Mouse (Mus musculus) hindbrain, postnatal 0 days (tissue): ENCODE data around the gene Sap30bp. TPM values are rescaled to one million over a fixed set of nuclear protein-coding genes. Genes with fewer than 3 reads are reported as not detected.

Experiments used
- ATAC-seq: fragments of 200-750 bp; cut with Nextera tagmentation; 2 replicates; pipeline ENCODE4 v1.8.0; 2017; ENCODE audit warnings: mild to moderate bottlenecking, moderate TSS enrichment, moderate library complexity
- DNase-seq: peaks from one replicate; pipeline ENCODE4 v3.0.0-alpha.2; 2015; ENCODE audit warnings: low spot score
- H3K27ac ChIP-seq: fragments of 300-500 bp; sonication (generic); 2 replicates; pipeline ENCODE4 v1.5.1; 2014; ENCODE audit warnings: mild to moderate bottlenecking
- H3K27me3 ChIP-seq: fragments of 300-500 bp; sonication (generic); 2 replicates; pipeline ENCODE4 v1.6.1; 2014; ENCODE audit warnings: low read length, mixed read lengths; ENCODE audit not compliant: insufficient read depth
- H3K36me3 ChIP-seq: fragments of 300-500 bp; sonication (generic); 2 replicates; pipeline ENCODE4 v1.6.1; 2014; ENCODE audit warnings: low read length, mixed read lengths; ENCODE audit not compliant: insufficient read depth
- H3K4me1 ChIP-seq: fragments of 300-500 bp; sonication (generic); 2 replicates; pipeline ENCODE4 v1.6.1; 2014; ENCODE audit warnings: antibody characterized with exemption, low read length, mixed read lengths; ENCODE audit not compliant: insufficient read depth
- H3K4me2 ChIP-seq: fragments of 300-500 bp; sonication (generic); 2 replicates; pipeline ENCODE4 v1.6.1; 2014; ENCODE audit warnings: low read depth, mild to moderate bottlenecking, low read length, moderate library complexity, mixed read lengths
- H3K4me3 ChIP-seq: fragments of 300-500 bp; sonication (generic); 2 replicates; pipeline ENCODE4 v1.5.1; 2014; ENCODE audit warnings: low read length
- H3K9ac ChIP-seq: fragments of 300-500 bp; sonication (generic); replicated peaks from 2 replicates; pipeline ENCODE4 v1.6.1; 2014; ENCODE audit warnings: mild to moderate bottlenecking, low read length, moderate library complexity, mixed read lengths
- H3K9me3 ChIP-seq: fragments of 300-500 bp; sonication (generic); 2 replicates; pipeline ENCODE4 v1.6.1; 2016; ENCODE audit warnings: low read length, mixed read lengths
- CTCF ChIP-seq: IDR thresholded peaks from 2 replicates; pipeline ENCODE4 v1.5.1; 2016; ENCODE audit warnings: antibody characterized with exemption, control low read depth, low read depth
- WGBS: fragments of 180-500 bp; shearing (Covaris S2); extraction: QIAGEN DNeasy Blood & Tissue Kit; methylation state at CpG from one replicate; pipeline ENCODE4 v1.1.7; 2014; 5-methylcytosine and 5-hydroxymethylcytosine counted together
- polyA plus RNA-seq: library from polyadenylated mRNA; unstranded; fragments of >200 nt; fragmentation: Nextera tagmentation; extraction: Ambion mirVana; gene quantifications from 2 replicates; pipeline ENCODE4 v1.2.1, GENCODE M21; 2015
- total RNA-seq: library from RNA; depleted of rRNA; stranded (reverse); fragments of >200 nt; gene quantifications from 2 replicates; pipeline ENCODE4 v1.2.3, GENCODE M21; 2014

Sap30bp gene
- total and polyA plus RNA-seq, 2 experiments from 2014 or later, result 42.8 to 52.8 TPM

- H3K4me2 ChIP-seq, result no peak overlapping the region
- H3K9ac ChIP-seq, result no peak overlapping the region
- no peak overlapping the region for H3K27ac ChIP-seq
- no peak for TF ChIP-seq CTCF
- DNase-seq (no peak), ATAC-seq (no peak)
- 85% methylated on average over 9 of the region's 9 CpGs for WGBS
- H3K9me3 ChIP-seq, result no peaks in the 10 kb centered on the region
- H3K36me3 ChIP-seq, result no peaks in the 10 kb centered on the region; the same call in 1 of the 2 replicates
- no peak overlapping the region for H3K4me3 ChIP-seq
- H3K27me3 ChIP-seq, result no peaks in the 10 kb centered on the region
- no peaks in the 10 kb centered on the region for H3K4me1 ChIP-seq
Observed at GRCm38 (mm10) chr11:115901338-115902161, 31.5 kb upstream of the Sap30bp start.

GRCm38 (mm10) chr11:115902177-115902576, 30.9 kb upstream of the Sap30bp start:
- Histone ChIP-seq H3K4me3 (no peak overlapping the region), H3K27ac (no peak overlapping the region), H3K36me3 (no peaks in the 10 kb centered on the region), H3K4me2 (no peak overlapping the region), H3K9me3 (no peaks in the 10 kb centered on the region), H3K4me1 (no peaks in the 10 kb centered on the region), H3K9ac (no peak overlapping the region), H3K27me3 (no peaks in the 10 kb centered on the region)
- 74% methylated on average over 5 of the region's 5 CpGs for WGBS
- DNase-seq (no peak), ATAC-seq (no peak)
- no peak for TF ChIP-seq CTCF

- no peak overlapping the region for H3K9ac ChIP-seq
- WGBS, result 90% methylated on average over 1 of the region's 1 CpGs
- DNase-seq (no peak), ATAC-seq (no peak)
- no peak overlapping the region for H3K4me3 ChIP-seq
- TF ChIP-seq CTCF, result no peak
- no peaks in the 10 kb centered on the region for H3K36me3 ChIP-seq
- no peak overlapping the region for H3K4me2 ChIP-seq
- H3K27ac ChIP-seq, result no peak overlapping the region
- H3K4me1 ChIP-seq, result no peaks in the 10 kb centered on the region
- H3K9me3 ChIP-seq, result no peaks in the 10 kb centered on the region
- no peaks in the 10 kb centered on the region for H3K27me3 ChIP-seq
Observed at GRCm38 (mm10) chr11:115902831-115903230, 30.3 kb upstream of the Sap30bp start.

- Histone ChIP-seq H3K36me3 (no peaks in the 10 kb centered on the region), H3K4me3 (no peak overlapping the region), H3K9ac (no peak overlapping the region), H3K9me3 (no peaks in the 10 kb centered on the region), H3K4me2 (no peak overlapping the region), H3K27ac (no peak overlapping the region), H3K4me1 (no peaks in the 10 kb centered on the region), H3K27me3 (no peaks in the 10 kb centered on the region)
- ATAC-seq (no peak), DNase-seq (no peak)
- TF ChIP-seq CTCF, result no peak
- 74% methylated on average over 11 of the region's 11 CpGs for WGBS
Observed at GRCm38 (mm10) chr11:115903384-115904230, 29.5 kb upstream of the Sap30bp start.

GRCm38 (mm10) chr11:115904231-115904955, 28.7 kb upstream of the Sap30bp start:
- WGBS, result 82% methylated on average over 8 of the region's 8 CpGs

More at GRCm38 (mm10) chr11:115904231-115904955, 28.7 kb upstream of the Sap30bp start:
- no peak overlapping the region for H3K4me3 ChIP-seq
- DNase-seq (no peak), ATAC-seq (no peak)
- no peak overlapping the region for H3K27ac ChIP-seq
- H3K27me3 ChIP-seq, result no peaks in the 10 kb centered on the region
- H3K4me2 ChIP-seq, result no peak overlapping the region
- no peak for TF ChIP-seq CTCF
- no peaks in the 10 kb centered on the region for H3K9me3 ChIP-seq
- no peaks in the 10 kb centered on the region for H3K36me3 ChIP-seq
- no peaks in the 10 kb centered on the region for H3K4me1 ChIP-seq
- no peak overlapping the region for H3K9ac ChIP-seq
